Mouse (Mus musculus) cortical plate, adult 2 months (tissue): ENCODE results near the gene Gramd1b.

Experiments used
- CTCF ChIP-seq: fragments of 200-500 bp; IDR thresholded peaks from 2 replicates; pipeline ENCODE4 v1.5.1; 2011; ENCODE audit warnings: mild to moderate bottlenecking, control low read depth, low read length; ENCODE audit not compliant: insufficient read depth; ENCODE audit errors: extremely low read depth
- POLR2A ChIP-seq: fragments of 200-500 bp; IDR thresholded peaks from 2 replicates; pipeline ENCODE4 v1.6.1; 2011; ENCODE audit warnings: mild to moderate bottlenecking, low read length, control low read depth; ENCODE audit not compliant: insufficient read depth; ENCODE audit errors: extremely low read depth

GRCm38 (mm10) chr9:40364312-40364711, 166.9 kb downstream of the Gramd1b start:
- TF ChIP-seq CTCF, result no peak
- no peak for TF ChIP-seq POLR2A
